Mouse (Mus musculus) CH12.LX (cell line): Measurements from ENCODE around the gene Fosb. TPM values are rescaled to one million over a fixed set of nuclear protein-coding genes. Genes with fewer than 3 reads are reported as not detected.

ENCODE experiments used
- DNase-seq: peaks from one replicate; pipeline ENCODE4 v3.0.0-alpha.2; 2013; ENCODE audit errors: extremely low read depth
- H3K27ac ChIP-seq: 2 replicates; pipeline ENCODE4 v1.5.1; 2012; ENCODE audit warnings: low read depth, mild to moderate bottlenecking, control low read depth, moderate library complexity; ENCODE audit not compliant: insufficient read depth
- H3K27me3 ChIP-seq: replicated peaks from 2 replicates; pipeline ENCODE3; 2012; ENCODE audit warnings: inconsistent platforms
- H3K36me3 ChIP-seq, 2 experiments: replicated peaks in 1 of 2; 2 replicates each; pipeline versions ENCODE3 to v1.6.1; 2012; ENCODE audit warnings: inconsistent platforms in 1 of 2, low read length in 1 of 2, mild to moderate bottlenecking in 1 of 2, mixed read lengths in 1 of 2, moderate library complexity in 1 of 2; ENCODE audit not compliant: control insufficient read depth in 1 of 2, insufficient read depth in 1 of 2
- H3K4me1 ChIP-seq, 2 experiments: 2 replicates each; pipeline ENCODE4 v1.6.1; 2012; ENCODE audit warnings: inconsistent platforms in 1 of 2, moderate library complexity in 1 of 2; ENCODE audit not compliant: insufficient read depth in 2 of 2, control insufficient read depth in 1 of 2
- H3K4me2 ChIP-seq: 2 replicates; pipeline ENCODE4 v1.6.1; 2012; ENCODE audit warnings: low read depth, mild to moderate bottlenecking, control low read depth; ENCODE audit not compliant: poor library complexity, insufficient read depth, severe bottlenecking
- H3K4me3 ChIP-seq, 3 experiments: fragments of 150-350 bp in 1 of 3; sonication (generic) in 1 of 3; replicated peaks in 1 of 3; 2 replicates each; pipeline versions ENCODE3 to v1.5.1; 2011 to 2012; ENCODE audit warnings: low read depth in 2 of 3, low read length in 2 of 3, mild to moderate bottlenecking in 2 of 3, moderate library complexity in 2 of 3, control low read depth in 1 of 3, improper control_type of control experiment in 1 of 3, inconsistent platforms in 1 of 3, mixed read lengths in 1 of 3; ENCODE audit not compliant: poor library complexity in 1 of 3
- H3K79me2 ChIP-seq: replicated peaks from 2 replicates; pipeline ENCODE4 v1.6.1; 2012; ENCODE audit warnings: mild to moderate bottlenecking, moderate library complexity; ENCODE audit not compliant: control insufficient read depth, poor library complexity, insufficient read depth, severe bottlenecking; ENCODE audit errors: extremely low read depth
- H3K9ac ChIP-seq: 2 replicates; pipeline ENCODE4 v1.6.1; 2012; ENCODE audit warnings: low read depth, mild to moderate bottlenecking, control low read depth, moderate library complexity; ENCODE audit not compliant: insufficient read depth
- H3K9me3 ChIP-seq: replicated peaks from 2 replicates; pipeline ENCODE3; 2012; ENCODE audit warnings: low read length, inconsistent platforms, mixed read lengths
- BHLHE40 ChIP-seq: IDR thresholded peaks from 2 replicates; pipeline ENCODE4 v1.6.1; 2011; ENCODE audit warnings: mild to moderate bottlenecking, low read depth, low read length, improper control_type of control experiment
- E2F4 ChIP-seq: IDR thresholded peaks from 2 replicates; pipeline ENCODE4 v1.6.1; 2011; ENCODE audit warnings: low read depth, low read length, improper control_type of control experiment; ENCODE audit not compliant: insufficient replicate concordance
- ELF1 ChIP-seq: IDR thresholded peaks from 2 replicates; pipeline ENCODE4 v1.6.1; 2014; ENCODE audit warnings: low read depth, mild to moderate bottlenecking, inconsistent platforms, low read length, improper control_type of control experiment
- EP300 ChIP-seq: IDR thresholded peaks from 2 replicates; pipeline ENCODE4 v1.6.1; 2011; ENCODE audit warnings: low read length, improper control_type of control experiment
- ETS1 ChIP-seq: conservative IDR thresholded peaks from 2 replicates; pipeline ENCODE4 v1.6.1; 2012; ENCODE audit warnings: low read depth, mild to moderate bottlenecking, inconsistent platforms, low read length, improper control_type of control experiment, moderate library complexity
- GABPA ChIP-seq: IDR thresholded peaks from 2 replicates; pipeline ENCODE4 v1.6.1; 2012; ENCODE audit warnings: low read depth, low read length, improper control_type of control experiment, inconsistent platforms; ENCODE audit not compliant: insufficient replicate concordance
- HCFC1 ChIP-seq: IDR thresholded peaks from 2 replicates; pipeline ENCODE4 v1.6.1; 2012; ENCODE audit warnings: low read depth, mild to moderate bottlenecking, inconsistent platforms, low read length, improper control_type of control experiment
- JUN ChIP-seq: IDR thresholded peaks from 2 replicates; pipeline ENCODE4 v1.6.1; 2011; ENCODE audit warnings: low read depth, mild to moderate bottlenecking, low read length, improper control_type of control experiment, moderate library complexity; ENCODE audit not compliant: insufficient read depth
- JUND ChIP-seq: conservative IDR thresholded peaks from 2 replicates; pipeline ENCODE4 v1.6.1; 2011; ENCODE audit warnings: low read depth, low read length, improper control_type of control experiment
- KAT2A ChIP-seq: IDR thresholded peaks from 2 replicates; pipeline ENCODE4 v1.6.1; 2012; ENCODE audit warnings: low read length, improper control_type of control experiment, inconsistent platforms; ENCODE audit not compliant: insufficient replicate concordance
- MAX ChIP-seq: IDR thresholded peaks from 2 replicates; pipeline ENCODE4 v1.6.1; 2011; ENCODE audit warnings: low read length, improper control_type of control experiment
- MAZ ChIP-seq: IDR thresholded peaks from 2 replicates; pipeline ENCODE4 v1.6.1; 2012; ENCODE audit warnings: low read depth, mild to moderate bottlenecking, inconsistent platforms, low read length, improper control_type of control experiment, moderate library complexity
- MXI1 ChIP-seq: IDR thresholded peaks from 2 replicates; pipeline ENCODE4 v1.6.1; 2011; ENCODE audit warnings: mild to moderate bottlenecking, low read depth, low read length, improper control_type of control experiment
- MYC ChIP-seq: IDR thresholded peaks from 2 replicates; pipeline ENCODE4 v1.6.1; 2011; ENCODE audit warnings: low read depth, mild to moderate bottlenecking, improper control_type of control experiment, low read length
- POLR2A ChIP-seq: IDR thresholded peaks from 2 replicates; pipeline ENCODE4 v1.6.1; 2011; ENCODE audit warnings: low read depth, mild to moderate bottlenecking, improper control_type of control experiment, low read length
- RAD21 ChIP-seq: IDR thresholded peaks from 2 replicates; pipeline ENCODE4 v1.6.1; 2011; ENCODE audit warnings: low read depth, mild to moderate bottlenecking, low read length, improper control_type of control experiment, moderate library complexity
- RCOR1 ChIP-seq: conservative IDR thresholded peaks from 2 replicates; pipeline ENCODE4 v1.6.1; 2012; ENCODE audit warnings: low read depth, mild to moderate bottlenecking, inconsistent platforms, low read length, improper control_type of control experiment
- SMC3 ChIP-seq: IDR thresholded peaks from 2 replicates; pipeline ENCODE4 v1.6.1; 2011; ENCODE audit warnings: low read depth, low read length, improper control_type of control experiment
- TBP ChIP-seq: conservative IDR thresholded peaks from 2 replicates; pipeline ENCODE4 v1.6.1; 2011; ENCODE audit warnings: low read depth, low read length, improper control_type of control experiment
- USF2 ChIP-seq: conservative IDR thresholded peaks from 2 replicates; pipeline ENCODE4 v1.6.1; 2011; ENCODE audit warnings: low read depth, low read length, improper control_type of control experiment
- ZC3H11A ChIP-seq: IDR thresholded peaks from 2 replicates; pipeline ENCODE4 v1.6.1; 2012; ENCODE audit warnings: low read depth, mild to moderate bottlenecking, inconsistent platforms, low read length, improper control_type of control experiment
- ZKSCAN1 ChIP-seq: IDR thresholded peaks from 2 replicates; pipeline ENCODE4 v1.6.1; 2012; ENCODE audit warnings: low read depth, inconsistent platforms, low read length, improper control_type of control experiment, borderline replicate concordance
- ZMIZ1 ChIP-seq: IDR thresholded peaks from 2 replicates; pipeline ENCODE4 v1.6.1; 2012; ENCODE audit warnings: low read depth, mild to moderate bottlenecking, inconsistent platforms, low read length, improper control_type of control experiment
- dilution Hi-C: fragments of 300-500 bp; cut with MboI; formaldehyde crosslinking; loops from 2 replicates; pipeline ENCODE4 v1.14.3; 2020; ENCODE audit warnings: low sequenced_read_pairs; ENCODE audit not compliant: extremely low pct_unique_long_range_greater_than_20kb, extremely low pct_ligation_motif_present
- in situ Hi-C: fragments of 300-500 bp; cut with MboI; formaldehyde crosslinking; loops from 3 replicates; pipeline ENCODE4 v1.14.3; 2019; ENCODE audit warnings: low sequenced_read_pairs, low pct_ligation_motif_present, low pct_unique_long_range_greater_than_20kb, mixed read lengths
- polyA plus RNA-seq: library from polyadenylated mRNA; unstranded; fragments of >175 nt; gene quantifications from 2 replicates; pipeline ENCODE4 v1.2.1, GENCODE M21; 2012; ENCODE audit warnings: low read depth; ENCODE audit not compliant: insufficient read length
- total RNA-seq, 2 experiments: library from RNA; depleted of rRNA; stranded (reverse); fragments of 300-350 nt in 1 of 2; fragments of >200 nt in 1 of 2; gene quantifications; 2 replicates each; pipeline ENCODE4 v1.2.3; 2012 to 2014

Fosb gene
- total and polyA plus RNA-seq, 3 experiments, result 0.08 to 0.56 TPM; not detected in 1

GRCm38 (mm10) chr7:19314033-19314432, 4.2 kb upstream of the Fosb start:
- H3K4me1 ChIP-seq, result peaks cover 5 to 26% of the 10 kb centered on the region in 2 experiments; a peak in 3 of 4 replicates
- peaks cover 8% of the 10 kb centered on the region for H3K9me3 ChIP-seq
- no peak overlapping the region for H3K27ac ChIP-seq
- peaks cover 88% of the 10 kb centered on the region for H3K27me3 ChIP-seq
- in situ Hi-C loops (no loop called here), dilution Hi-C loops (no loop called here)
- H3K4me2 ChIP-seq, result no peak overlapping the region
- no peaks in the 10 kb centered on the region for H3K36me3 ChIP-seq
- no peak for DNase-seq
- H3K9ac ChIP-seq, result no peak overlapping the region
- H3K79me2 ChIP-seq, result no peaks in the 10 kb centered on the region
- H3K4me3 ChIP-seq, result no peak overlapping the region
- TF ChIP-seq KAT2A, result no peak
- no peak for TF ChIP-seq MXI1
- TF ChIP-seq ELF1, result no peak
- no peak for TF ChIP-seq MAZ
- TF ChIP-seq USF2, result no peak
- TF ChIP-seq JUND, result no peak
- no peak for TF ChIP-seq BHLHE40
- no peak for TF ChIP-seq RAD21
- TF ChIP-seq MAX, result no peak
- TF ChIP-seq ZC3H11A, result no peak
- TF ChIP-seq SMC3, result no peak
- no peak for TF ChIP-seq MYC
- TF ChIP-seq ZMIZ1, result no peak
- no peak for TF ChIP-seq GABPA
- no peak for TF ChIP-seq RCOR1
- no peak for TF ChIP-seq HCFC1
- TF ChIP-seq JUN, result no peak
- no peak for TF ChIP-seq ZKSCAN1
- no peak for TF ChIP-seq POLR2A

- dilution Hi-C loops (no loop called here), in situ Hi-C loops (no loop called here)
- H3K36me3 ChIP-seq, result no peaks in the 10 kb centered on the region
- H3K4me1 ChIP-seq, result peaks cover 5 to 31% of the 10 kb centered on the region in 2 experiments; a peak in 2 of 4 replicates
- TF ChIP-seq TBP, result no peak
- no peak for TF ChIP-seq JUND
- no peak for TF ChIP-seq MXI1
- TF ChIP-seq RAD21, result no peak
- TF ChIP-seq E2F4, result no peak
- no peak for TF ChIP-seq MYC
- TF ChIP-seq ZMIZ1, result no peak
- TF ChIP-seq EP300, result no peak
- TF ChIP-seq SMC3, result no peak
- no peak for TF ChIP-seq ETS1
- DNase-seq, result no peak
- H3K9me3 ChIP-seq, result peaks cover 8% of the 10 kb centered on the region
- H3K79me2 ChIP-seq, result no peaks in the 10 kb centered on the region
- no peak overlapping the region for H3K4me3 ChIP-seq
- H3K27ac ChIP-seq, result no peak overlapping the region
- H3K4me2 ChIP-seq, result no peak overlapping the region
- H3K9ac ChIP-seq, result no peak overlapping the region
- H3K27me3 ChIP-seq, result peaks cover 77% of the 10 kb centered on the region
Observed at GRCm38 (mm10) chr7:19311991-19312390, 2.1 kb upstream of the Fosb start.
